Mouse (Mus musculus) kidney, postnatal 36 days (tissue): ENCODE measurements around the gene Sfxn1.
A peak's percentile ranks its signal among the peaks of the same experiment; 100 is the strongest.

ENCODE experiments used
- DNase-seq, 2 experiments: peaks; one replicate each; pipeline ENCODE4 v3.0.0; 2021 to 2022; ENCODE audit warnings: mixed read lengths in 2 of 2

Sfxn1 gene

GRCm38 (mm10) chr13:54071606-54072331 lies at the start of gene Sfxn1:
TSS of gene Sfxn1 (plus strand) at chr13:54071869.
- peak; percentile 81 to 86 for DNase-seq

- no peak for DNase-seq
These were observed 48.4 kb upstream of the Sfxn1 start for GRCm38 (mm10) chr13:54023311-54023710.

- DNase-seq = no peak
These were observed 44.6 kb upstream of the Sfxn1 start for GRCm38 (mm10) chr13:54027079-54027478.

- no peak for DNase-seq
These were observed 38.0 kb upstream of the Sfxn1 start for GRCm38 (mm10) chr13:54033653-54034052.

GRCm38 (mm10) chr13:54035541-54035940 lies 36.1 kb upstream of the Sfxn1 start:
- peak; percentile 4 to 34 for DNase-seq

GRCm38 (mm10) chr13:54037936-54038335 lies 33.7 kb upstream of the Sfxn1 start:
- no peak for DNase-seq

- no peak for DNase-seq
These were observed 31.4 kb upstream of the Sfxn1 start for GRCm38 (mm10) chr13:54040256-54040655.

- no peak for DNase-seq
These were observed 22.9 kb upstream of the Sfxn1 start for GRCm38 (mm10) chr13:54048679-54049352.

GRCm38 (mm10) chr13:54051641-54052040 lies 20.0 kb upstream of the Sfxn1 start:
- no peak for DNase-seq

- no peak for DNase-seq
These were observed 16.7 kb upstream of the Sfxn1 start for GRCm38 (mm10) chr13:54054962-54055361.

- peak; percentile 43 to 79 for DNase-seq
These were observed 16.2 kb upstream of the Sfxn1 start, which contains the start of gene Drd1 for GRCm38 (mm10) chr13:54055448-54055861. TSS of gene Drd1 (minus strand) at chr13:54055705.

GRCm38 (mm10) chr13:54062068-54062467 lies 9.6 kb upstream of the Sfxn1 start:
- no peak for DNase-seq

- DNase-seq = peak; percentile 35 to 39
These were observed 8.4 kb upstream of the Sfxn1 start for GRCm38 (mm10) chr13:54063292-54063691.

- DNase-seq = peak in 1 of 2 experiments; percentile 42
These were observed 5.5 kb upstream of the Sfxn1 start for GRCm38 (mm10) chr13:54066081-54066746.

GRCm38 (mm10) chr13:54067617-54068166 lies 4.0 kb upstream of the Sfxn1 start:
- peak; percentile 62 to 85 for DNase-seq

- DNase-seq = no peak
These were observed 658 bp upstream of the Sfxn1 start for GRCm38 (mm10) chr13:54071011-54071410.

- no peak for DNase-seq
These were observed 923 bp downstream of the Sfxn1 start for GRCm38 (mm10) chr13:54072526-54073057.

- peak in 1 of 2 experiments; percentile 34 for DNase-seq
These were observed 1.4 kb downstream of the Sfxn1 start for GRCm38 (mm10) chr13:54073066-54073465.

- DNase-seq = peak; percentile 65 to 67
These were observed 1.8 kb downstream of the Sfxn1 start for GRCm38 (mm10) chr13:54073491-54073890.

- DNase-seq = peak in 1 of 2 experiments; percentile 35
These were observed 3.7 kb downstream of the Sfxn1 start for GRCm38 (mm10) chr13:54075416-54075815.

- DNase-seq = no peak
These were observed 4.4 kb downstream of the Sfxn1 start for GRCm38 (mm10) chr13:54076051-54076450.

GRCm38 (mm10) chr13:54076762-54077460 lies 5.2 kb downstream of the Sfxn1 start:
- peak; percentile 62 to 88 for DNase-seq
